Mouse (Mus musculus): Measurements from ENCODE around the gene Rpa1.

DNA sequence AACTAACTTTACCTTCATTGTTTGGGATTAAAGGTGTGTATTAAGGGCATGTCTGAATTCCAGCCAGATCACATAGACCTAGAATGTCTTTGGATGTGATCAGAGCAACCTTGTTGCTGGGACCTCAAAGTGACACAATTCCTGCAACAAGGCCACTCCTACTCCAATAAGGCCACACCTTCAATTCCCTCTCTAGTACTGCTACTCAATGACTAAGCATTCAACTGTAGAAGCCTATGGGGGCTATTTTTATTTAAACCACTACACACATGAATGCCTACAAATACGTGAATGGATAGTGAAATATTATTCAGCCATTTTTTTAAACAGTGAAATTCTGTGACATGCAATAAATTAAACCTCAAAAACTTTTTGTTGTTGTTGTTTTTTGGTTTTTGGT is 29.0 kb upstream of the Rpa1 start:
- TF ChIP-seq GATA1 (IDR thresholded peaks at IDR 0.05; ENCODE audit: borderline replicate concordance, low read length): no peak
- TF ChIP-seq FLI1 (IDR thresholded peaks at IDR 0.05; ENCODE audit: low read length): no peak
